Mouse (Mus musculus): Measurements from ENCODE around the gene Ugt2b38. TPM values are rescaled to one million over a fixed set of nuclear protein-coding genes. Genes with fewer than 3 reads are reported as not detected.
"Not testable (repeated sequence)": the region's sequence is repeated elsewhere in the genome, so short reads cannot be mapped to it uniquely, and the experiment has no call there.

Ugt2b38 gene
- polyA plus RNA-seq, 1 experiment, result not detected

DNA sequence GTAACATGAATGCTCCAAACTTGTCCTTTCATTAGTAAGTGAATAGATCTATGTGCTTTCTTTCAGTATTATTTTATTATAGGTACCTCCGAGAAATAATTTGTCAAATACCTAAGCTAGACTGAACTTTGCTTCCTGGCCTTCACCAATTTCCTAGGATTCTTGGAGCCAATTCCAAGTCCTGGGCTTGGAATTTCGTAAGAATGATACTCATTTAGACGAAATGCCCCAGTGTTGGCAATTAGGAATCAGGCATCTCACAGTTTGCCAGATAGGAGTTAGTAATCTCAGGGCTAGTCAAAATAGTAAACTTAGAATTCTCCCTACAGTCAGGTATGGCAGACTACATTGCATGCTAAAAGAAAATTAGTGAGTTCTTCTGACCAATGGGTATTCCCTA lies 1.7 kb upstream of the Ugt2b38 start:
- H3K27ac ChIP-seq (ENCODE audit: control insufficient read depth, insufficient read depth, low read length), result no peak overlapping the region
- H3K27me3 ChIP-seq (ENCODE audit: control insufficient read depth, insufficient read depth, low read length), result no peaks in the 10 kb centered on the region
- no peaks in the 10 kb centered on the region for H3K4me1 ChIP-seq (replicated peaks; ENCODE audit: control insufficient read depth, insufficient read depth, low read length)
- no peaks in the 10 kb centered on the region for H3K36me3 ChIP-seq (ENCODE audit: control insufficient read depth, insufficient read depth, low read length)
- DNase-seq, result no peak
- 78% methylated on average over 3 of the region's 3 CpGs for WGBS
- no peak overlapping the region for H3K4me3 ChIP-seq (ENCODE audit: control insufficient read depth, insufficient read depth, low read length)
- no peak for TF ChIP-seq POLR2A (IDR thresholded peaks at IDR 0.05; ENCODE audit: control insufficient read depth, extremely low read depth, insufficient read depth, low read length, poor library complexity)
- TF ChIP-seq CTCF (IDR thresholded peaks at IDR 0.05; ENCODE audit: borderline replicate concordance, control insufficient read depth, extremely low read depth, insufficient read depth, low read length, poor library complexity), result no peak

DNA sequence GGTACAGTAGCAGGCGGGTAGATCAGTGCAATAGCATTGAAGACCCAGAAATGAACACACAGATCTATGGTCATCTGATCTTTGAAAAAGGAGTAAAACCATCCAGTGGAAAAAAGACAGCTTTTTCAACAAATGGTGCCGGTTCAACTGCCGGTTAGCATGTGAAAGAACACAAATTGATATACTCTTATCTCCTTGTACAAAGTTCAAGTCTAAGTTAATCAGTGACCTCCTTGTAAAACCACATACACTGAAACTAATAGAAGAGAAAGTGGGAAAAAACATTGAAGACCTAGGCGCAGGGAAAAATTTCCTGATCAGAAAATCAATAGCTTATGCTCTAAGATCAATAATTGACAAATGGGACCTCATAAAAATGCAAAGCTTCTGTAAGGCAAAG lies 27.0 kb downstream of the Ugt2b38 start:
- no peak for DNase-seq
- Histone ChIP-seq H3K27ac (ENCODE audit: control insufficient read depth, insufficient read depth, low read length) (no peak overlapping the region), H3K27me3 (ENCODE audit: control insufficient read depth, insufficient read depth, low read length) (no peaks in the 10 kb centered on the region), H3K4me3 (ENCODE audit: control insufficient read depth, insufficient read depth, low read length) (no peak overlapping the region), H3K4me1 (replicated peaks; ENCODE audit: control insufficient read depth, insufficient read depth, low read length) (no peaks in the 10 kb centered on the region), H3K36me3 (ENCODE audit: control insufficient read depth, insufficient read depth, low read length) (no peaks in the 10 kb centered on the region)
- 94% methylated on average over 4 of the region's 4 CpGs for WGBS
- no peak for TF ChIP-seq CTCF (IDR thresholded peaks at IDR 0.05; ENCODE audit: borderline replicate concordance, control insufficient read depth, extremely low read depth, insufficient read depth, low read length, poor library complexity)
- TF ChIP-seq POLR2A (IDR thresholded peaks at IDR 0.05; ENCODE audit: control insufficient read depth, extremely low read depth, insufficient read depth, low read length, poor library complexity), result no peak

DNA sequence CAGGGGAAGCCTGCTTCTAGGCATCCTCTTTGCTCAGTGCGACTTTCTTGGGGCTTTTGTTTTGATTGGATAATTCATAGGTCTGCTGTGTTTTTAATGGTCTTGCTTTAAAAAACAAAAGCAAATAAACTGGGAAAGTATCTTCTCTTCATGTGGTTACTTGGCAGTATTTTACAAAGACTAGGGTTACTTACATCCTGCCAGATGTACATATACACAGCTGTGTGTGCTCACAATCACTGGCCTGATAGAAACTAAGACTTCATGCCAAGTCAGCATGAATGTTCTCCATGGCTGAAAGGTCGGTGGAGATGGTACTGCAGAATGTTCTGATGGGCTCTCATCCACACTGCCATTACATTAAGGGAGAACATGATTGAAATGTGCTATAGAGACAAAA lies 33.2 kb downstream of the Ugt2b38 start:
- no peak for TF ChIP-seq POLR2A (IDR thresholded peaks at IDR 0.05; ENCODE audit: control insufficient read depth, extremely low read depth, insufficient read depth, low read length, poor library complexity)
- no peak for TF ChIP-seq CTCF (IDR thresholded peaks at IDR 0.05; ENCODE audit: borderline replicate concordance, control insufficient read depth, extremely low read depth, insufficient read depth, low read length, poor library complexity)
- no peaks in the 10 kb centered on the region for H3K27me3 ChIP-seq (ENCODE audit: control insufficient read depth, insufficient read depth, low read length)
- no peaks in the 10 kb centered on the region for H3K36me3 ChIP-seq (ENCODE audit: control insufficient read depth, insufficient read depth, low read length)
- 90% methylated on average over 2 of the region's 2 CpGs for WGBS
- no peaks in the 10 kb centered on the region for H3K4me1 ChIP-seq (replicated peaks; ENCODE audit: control insufficient read depth, insufficient read depth, low read length)
- H3K4me3 ChIP-seq (ENCODE audit: control insufficient read depth, insufficient read depth, low read length), result no peak overlapping the region
- DNase-seq, result no peak
- H3K27ac ChIP-seq (ENCODE audit: control insufficient read depth, insufficient read depth, low read length), result no peak overlapping the region

DNA sequence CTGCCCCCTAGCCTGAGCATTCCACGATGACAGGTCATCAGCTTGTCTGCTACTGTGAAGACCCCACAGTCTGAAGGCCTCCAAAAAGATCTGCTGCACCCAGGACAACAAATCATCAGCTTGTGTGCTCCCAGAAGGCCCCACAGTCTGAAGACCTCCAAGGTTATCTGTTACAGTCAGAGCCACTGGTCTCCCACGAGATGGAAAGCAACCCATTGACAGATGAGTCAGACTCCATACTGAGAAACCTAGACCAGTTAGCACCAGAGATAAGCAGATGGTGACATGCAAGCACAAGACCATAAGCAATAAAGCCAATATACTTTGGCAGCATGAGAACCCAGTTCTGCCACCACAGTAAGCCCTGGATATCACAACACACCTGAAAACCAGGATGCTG lies 43.8 kb downstream of the Ugt2b38 start:
- H3K27me3 ChIP-seq (ENCODE audit: control insufficient read depth, insufficient read depth, low read length), result no peaks in the 10 kb centered on the region
- H3K4me1 ChIP-seq (replicated peaks; ENCODE audit: control insufficient read depth, insufficient read depth, low read length), result no peaks in the 10 kb centered on the region
- WGBS, result 87% methylated on average over 2 of the region's 2 CpGs
- DNase-seq, result no peak
- H3K36me3 ChIP-seq (ENCODE audit: control insufficient read depth, insufficient read depth, low read length), result no peaks in the 10 kb centered on the region
- TF ChIP-seq CTCF (IDR thresholded peaks at IDR 0.05; ENCODE audit: borderline replicate concordance, control insufficient read depth, extremely low read depth, insufficient read depth, low read length, poor library complexity) (no peak), POLR2A (IDR thresholded peaks at IDR 0.05; ENCODE audit: control insufficient read depth, extremely low read depth, insufficient read depth, low read length, poor library complexity) (no peak)
- no peak overlapping the region for H3K4me3 ChIP-seq (ENCODE audit: control insufficient read depth, insufficient read depth, low read length)
- no peak overlapping the region for H3K27ac ChIP-seq (ENCODE audit: control insufficient read depth, insufficient read depth, low read length)

GRCm38 (mm10) chr5:87379825-87380224 lies 44.2 kb downstream of the Ugt2b38 start:
- Histone ChIP-seq H3K4me1 (replicated peaks; ENCODE audit: control insufficient read depth, insufficient read depth, low read length) (no peaks in the 10 kb centered on the region), H3K27me3 (ENCODE audit: control insufficient read depth, insufficient read depth, low read length) (no peaks in the 10 kb centered on the region), H3K36me3 (ENCODE audit: control insufficient read depth, insufficient read depth, low read length) (no peaks in the 10 kb centered on the region), H3K4me3 (ENCODE audit: control insufficient read depth, insufficient read depth, low read length) (no peak overlapping the region), H3K27ac (ENCODE audit: control insufficient read depth, insufficient read depth, low read length) (no peak overlapping the region)
- no peak for TF ChIP-seq CTCF (IDR thresholded peaks at IDR 0.05; ENCODE audit: borderline replicate concordance, control insufficient read depth, extremely low read depth, insufficient read depth, low read length, poor library complexity)
- TF ChIP-seq POLR2A (IDR thresholded peaks at IDR 0.05; ENCODE audit: control insufficient read depth, extremely low read depth, insufficient read depth, low read length, poor library complexity), result no peak
- no peak for DNase-seq

DNA sequence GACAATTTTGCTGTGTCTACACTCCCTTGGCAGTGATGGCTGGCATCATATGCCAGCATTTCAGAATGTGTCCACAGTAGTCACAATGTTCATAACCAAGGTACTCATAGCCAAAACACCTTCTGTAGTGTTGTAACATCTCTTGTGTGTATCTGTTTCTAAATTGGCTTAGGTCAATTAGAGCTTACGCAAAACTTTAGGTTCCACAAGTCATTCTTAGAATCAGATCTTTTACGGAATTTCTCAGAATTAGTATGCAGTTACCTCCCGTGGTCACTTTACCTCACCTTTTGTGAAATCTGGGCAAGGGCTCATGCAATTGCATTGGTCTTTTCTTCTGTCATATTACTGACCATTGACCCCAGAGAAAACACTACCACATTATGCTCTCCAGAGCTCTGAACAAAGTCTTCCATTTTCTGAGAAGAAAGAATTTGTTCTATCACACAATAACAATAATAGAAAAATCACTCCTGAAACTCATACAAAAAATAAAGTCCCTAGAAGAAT lies 48.1 kb downstream of the Ugt2b38 start:
- H3K27ac ChIP-seq (ENCODE audit: control insufficient read depth, insufficient read depth, low read length), result no peak overlapping the region
- no peak for DNase-seq
- H3K4me1 ChIP-seq (replicated peaks; ENCODE audit: control insufficient read depth, insufficient read depth, low read length), result no peaks in the 10 kb centered on the region
- no peak overlapping the region for H3K4me3 ChIP-seq (ENCODE audit: control insufficient read depth, insufficient read depth, low read length)
- 95% methylated on average over 3 of the region's 3 CpGs for WGBS
- H3K27me3 ChIP-seq (ENCODE audit: control insufficient read depth, insufficient read depth, low read length), result no peaks in the 10 kb centered on the region
- TF ChIP-seq POLR2A (IDR thresholded peaks at IDR 0.05; ENCODE audit: control insufficient read depth, extremely low read depth, insufficient read depth, low read length, poor library complexity) (no peak), CTCF (IDR thresholded peaks at IDR 0.05; ENCODE audit: borderline replicate concordance, control insufficient read depth, extremely low read depth, insufficient read depth, low read length, poor library complexity) (no peak)
- H3K36me3 ChIP-seq (ENCODE audit: control insufficient read depth, insufficient read depth, low read length), result no peaks in the 10 kb centered on the region

- 75% methylated on average over 1 of the region's 1 CpGs for WGBS
- no peak overlapping the region for H3K27ac ChIP-seq (ENCODE audit: control insufficient read depth, insufficient read depth, low read length)
- H3K27me3 ChIP-seq (ENCODE audit: control insufficient read depth, insufficient read depth, low read length), result no peaks in the 10 kb centered on the region
- no peak overlapping the region for H3K4me3 ChIP-seq (ENCODE audit: control insufficient read depth, insufficient read depth, low read length)
- TF ChIP-seq POLR2A (IDR thresholded peaks at IDR 0.05; ENCODE audit: control insufficient read depth, extremely low read depth, insufficient read depth, low read length, poor library complexity) (no peak), CTCF (IDR thresholded peaks at IDR 0.05; ENCODE audit: borderline replicate concordance, control insufficient read depth, extremely low read depth, insufficient read depth, low read length, poor library complexity) (no peak)
- DNase-seq, result no peak
- no peaks in the 10 kb centered on the region for H3K4me1 ChIP-seq (replicated peaks; ENCODE audit: control insufficient read depth, insufficient read depth, low read length)
- no peaks in the 10 kb centered on the region for H3K36me3 ChIP-seq (ENCODE audit: control insufficient read depth, insufficient read depth, low read length)
Measured at GRCm38 (mm10) chr5:87373502-87373863, 50.5 kb downstream of the Ugt2b38 start.

DNA sequence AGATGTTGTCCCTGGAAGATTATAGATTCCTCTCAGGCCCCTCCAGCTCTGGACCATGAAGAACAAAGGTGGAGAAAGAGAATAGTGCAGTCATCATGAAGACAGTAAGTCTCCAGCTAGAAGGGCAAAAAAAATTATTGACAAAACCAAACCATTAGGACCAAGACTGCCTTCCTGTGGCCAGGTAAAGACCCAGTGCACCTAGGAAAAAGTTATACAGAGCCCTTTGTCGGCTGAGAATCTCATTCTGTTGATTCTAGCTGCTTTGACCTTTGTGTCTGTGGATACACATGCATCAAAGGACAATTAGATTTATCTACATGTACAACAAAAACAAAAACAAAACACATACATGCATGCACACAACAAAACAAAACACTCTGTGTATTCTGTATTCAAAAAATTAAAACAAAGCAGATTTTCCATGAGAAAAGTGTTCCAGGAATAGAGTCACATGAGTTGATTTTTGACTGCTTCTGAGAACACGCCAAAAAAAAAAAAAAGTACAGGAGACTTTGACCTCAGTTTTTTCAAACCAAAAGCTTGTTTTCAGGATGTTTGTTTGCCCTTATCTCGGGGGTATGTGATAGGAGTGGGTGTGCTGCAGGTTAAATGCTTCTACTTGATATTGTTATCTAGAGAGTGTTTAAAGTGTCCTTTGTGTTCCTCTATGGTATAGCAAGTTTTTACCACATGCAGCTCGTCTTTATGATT lies 51.1 kb downstream of the Ugt2b38 start:
- H3K36me3 ChIP-seq (ENCODE audit: control insufficient read depth, insufficient read depth, low read length); DNase-seq; H3K27me3 ChIP-seq (ENCODE audit: control insufficient read depth, insufficient read depth, low read length); H3K4me3 ChIP-seq (ENCODE audit: control insufficient read depth, insufficient read depth, low read length); H3K4me1 ChIP-seq (replicated peaks; ENCODE audit: control insufficient read depth, insufficient read depth, low read length); H3K27ac ChIP-seq (ENCODE audit: control insufficient read depth, insufficient read depth, low read length): not testable (repeated sequence)
- 57% methylated on average over 4 of the region's 4 CpGs for WGBS

Measured in thymus, adult 2 months (tissue).